Mouse (Mus musculus) CH12.LX (cell line): ENCODE measurements around the gene Atp8a2. TPM values are rescaled to one million over a fixed set of nuclear protein-coding genes. Genes with fewer than 3 reads are reported as not detected.
A peak's percentile ranks its signal among the peaks of the same experiment; 100 is the strongest.

Source experiments
- DNase-seq: peaks from one replicate; pipeline ENCODE4 v3.0.0-alpha.2; 2013; ENCODE audit errors: extremely low read depth
- H3K27ac ChIP-seq: 2 replicates; pipeline ENCODE4 v1.5.1; 2012; ENCODE audit warnings: low read depth, mild to moderate bottlenecking, control low read depth, moderate library complexity; ENCODE audit not compliant: insufficient read depth
- H3K27me3 ChIP-seq: replicated peaks from 2 replicates; pipeline ENCODE3; 2012; ENCODE audit warnings: inconsistent platforms
- H3K36me3 ChIP-seq, 2 experiments: replicated peaks in 1 of 2; 2 replicates each; pipeline versions ENCODE3 to v1.6.1; 2012; ENCODE audit warnings: inconsistent platforms in 1 of 2, low read length in 1 of 2, mild to moderate bottlenecking in 1 of 2, mixed read lengths in 1 of 2, moderate library complexity in 1 of 2; ENCODE audit not compliant: control insufficient read depth in 1 of 2, insufficient read depth in 1 of 2
- H3K4me1 ChIP-seq, 2 experiments: 2 replicates each; pipeline ENCODE4 v1.6.1; 2012; ENCODE audit warnings: inconsistent platforms in 1 of 2, moderate library complexity in 1 of 2; ENCODE audit not compliant: insufficient read depth in 2 of 2, control insufficient read depth in 1 of 2
- H3K4me2 ChIP-seq: 2 replicates; pipeline ENCODE4 v1.6.1; 2012; ENCODE audit warnings: low read depth, mild to moderate bottlenecking, control low read depth; ENCODE audit not compliant: poor library complexity, insufficient read depth, severe bottlenecking
- H3K4me3 ChIP-seq, 3 experiments: fragments of 150-350 bp in 1 of 3; sonication (generic) in 1 of 3; replicated peaks in 1 of 3; 2 replicates each; pipeline versions ENCODE3 to v1.5.1; 2011 to 2012; ENCODE audit warnings: low read depth in 2 of 3, low read length in 2 of 3, mild to moderate bottlenecking in 2 of 3, moderate library complexity in 2 of 3, control low read depth in 1 of 3, improper control_type of control experiment in 1 of 3, inconsistent platforms in 1 of 3, mixed read lengths in 1 of 3; ENCODE audit not compliant: poor library complexity in 1 of 3
- H3K79me2 ChIP-seq: replicated peaks from 2 replicates; pipeline ENCODE4 v1.6.1; 2012; ENCODE audit warnings: mild to moderate bottlenecking, moderate library complexity; ENCODE audit not compliant: control insufficient read depth, poor library complexity, insufficient read depth, severe bottlenecking; ENCODE audit errors: extremely low read depth
- H3K9ac ChIP-seq: 2 replicates; pipeline ENCODE4 v1.6.1; 2012; ENCODE audit warnings: low read depth, mild to moderate bottlenecking, control low read depth, moderate library complexity; ENCODE audit not compliant: insufficient read depth
- H3K9me3 ChIP-seq: replicated peaks from 2 replicates; pipeline ENCODE3; 2012; ENCODE audit warnings: low read length, inconsistent platforms, mixed read lengths
- BHLHE40 ChIP-seq: IDR thresholded peaks from 2 replicates; pipeline ENCODE4 v1.6.1; 2011; ENCODE audit warnings: mild to moderate bottlenecking, low read depth, low read length, improper control_type of control experiment
- CHD1 ChIP-seq: IDR thresholded peaks from 2 replicates; pipeline ENCODE4 v1.6.1; 2012; ENCODE audit warnings: low read depth, low read length, improper control_type of control experiment, inconsistent platforms
- CTCF ChIP-seq, 2 experiments: IDR thresholded peaks in 1 of 2; conservative IDR thresholded peaks in 1 of 2; 2 replicates each; pipeline ENCODE4 v1.5.1; 2011 to 2012; ENCODE audit warnings: low read depth in 2 of 2, low read length in 2 of 2, improper control_type of control experiment in 1 of 2, inconsistent platforms in 1 of 2, mild to moderate bottlenecking in 1 of 2, moderate library complexity in 1 of 2
- HCFC1 ChIP-seq: IDR thresholded peaks from 2 replicates; pipeline ENCODE4 v1.6.1; 2012; ENCODE audit warnings: low read depth, mild to moderate bottlenecking, inconsistent platforms, low read length, improper control_type of control experiment
- JUN ChIP-seq: IDR thresholded peaks from 2 replicates; pipeline ENCODE4 v1.6.1; 2011; ENCODE audit warnings: low read depth, mild to moderate bottlenecking, low read length, improper control_type of control experiment, moderate library complexity; ENCODE audit not compliant: insufficient read depth
- JUND ChIP-seq: conservative IDR thresholded peaks from 2 replicates; pipeline ENCODE4 v1.6.1; 2011; ENCODE audit warnings: low read depth, low read length, improper control_type of control experiment
- KAT2A ChIP-seq: IDR thresholded peaks from 2 replicates; pipeline ENCODE4 v1.6.1; 2012; ENCODE audit warnings: low read length, improper control_type of control experiment, inconsistent platforms; ENCODE audit not compliant: insufficient replicate concordance
- NELFE ChIP-seq: IDR thresholded peaks from 2 replicates; pipeline ENCODE4 v1.6.1; 2011; ENCODE audit warnings: low read depth, low read length, improper control_type of control experiment
- PAX5 ChIP-seq: IDR thresholded peaks from 2 replicates; pipeline ENCODE4 v1.6.1; 2012; ENCODE audit warnings: low read length, inconsistent platforms, mixed read lengths
- POLR2A ChIP-seq: IDR thresholded peaks from 2 replicates; pipeline ENCODE4 v1.6.1; 2011; ENCODE audit warnings: low read depth, mild to moderate bottlenecking, improper control_type of control experiment, low read length
- RAD21 ChIP-seq: IDR thresholded peaks from 2 replicates; pipeline ENCODE4 v1.6.1; 2011; ENCODE audit warnings: low read depth, mild to moderate bottlenecking, low read length, improper control_type of control experiment, moderate library complexity
- TBP ChIP-seq: conservative IDR thresholded peaks from 2 replicates; pipeline ENCODE4 v1.6.1; 2011; ENCODE audit warnings: low read depth, low read length, improper control_type of control experiment
- TCF12 ChIP-seq: IDR thresholded peaks from 2 replicates; pipeline ENCODE4 v1.6.1; 2014; ENCODE audit warnings: low read depth, mild to moderate bottlenecking, inconsistent platforms, low read length, improper control_type of control experiment
- ZC3H11A ChIP-seq: IDR thresholded peaks from 2 replicates; pipeline ENCODE4 v1.6.1; 2012; ENCODE audit warnings: low read depth, mild to moderate bottlenecking, inconsistent platforms, low read length, improper control_type of control experiment
- ZKSCAN1 ChIP-seq: IDR thresholded peaks from 2 replicates; pipeline ENCODE4 v1.6.1; 2012; ENCODE audit warnings: low read depth, inconsistent platforms, low read length, improper control_type of control experiment, borderline replicate concordance
- ZMIZ1 ChIP-seq: IDR thresholded peaks from 2 replicates; pipeline ENCODE4 v1.6.1; 2012; ENCODE audit warnings: low read depth, mild to moderate bottlenecking, inconsistent platforms, low read length, improper control_type of control experiment
- dilution Hi-C: fragments of 300-500 bp; cut with MboI; formaldehyde crosslinking; loops from 2 replicates; pipeline ENCODE4 v1.14.3; 2020; ENCODE audit warnings: low sequenced_read_pairs; ENCODE audit not compliant: extremely low pct_unique_long_range_greater_than_20kb, extremely low pct_ligation_motif_present
- in situ Hi-C: fragments of 300-500 bp; cut with MboI; formaldehyde crosslinking; loops from 3 replicates; pipeline ENCODE4 v1.14.3; 2019; ENCODE audit warnings: low sequenced_read_pairs, low pct_ligation_motif_present, low pct_unique_long_range_greater_than_20kb, mixed read lengths
- polyA plus RNA-seq: library from polyadenylated mRNA; unstranded; fragments of >175 nt; gene quantifications from 2 replicates; pipeline ENCODE4 v1.2.1, GENCODE M21; 2012; ENCODE audit warnings: low read depth; ENCODE audit not compliant: insufficient read length
- total RNA-seq, 2 experiments: library from RNA; depleted of rRNA; stranded (reverse); fragments of 300-350 nt in 1 of 2; fragments of >200 nt in 1 of 2; gene quantifications; 2 replicates each; pipeline ENCODE4 v1.2.3; 2012 to 2014

The Atp8a2 gene
- total and polyA plus RNA-seq, 3 experiments: 0.15 to 0.29 (median 0.21) TPM

DNA sequence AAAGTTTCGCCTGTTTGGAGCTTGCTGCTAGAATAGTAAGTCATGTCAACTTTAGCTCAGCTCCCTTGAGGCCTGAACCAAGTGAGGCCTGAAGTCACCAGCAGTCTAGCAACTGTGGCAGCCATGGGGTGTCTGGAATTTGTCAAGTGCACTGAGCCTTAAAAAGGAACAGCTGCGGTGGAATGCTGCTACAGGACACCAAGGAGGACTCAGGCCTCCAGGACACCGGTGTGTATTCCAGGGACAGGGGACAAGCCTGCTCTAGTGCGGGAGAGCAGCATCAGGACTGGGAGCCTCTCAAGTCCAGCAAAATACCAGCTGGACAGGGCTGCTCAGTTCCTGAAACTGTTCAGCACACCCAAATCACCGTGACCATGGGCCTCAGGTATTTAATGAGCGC, 457.5 kb downstream of the Atp8a2 start:
- TF ChIP-seq TBP (no peak), JUN (no peak), BHLHE40 (no peak), CTCF (conservative IDR thresholded peaks at IDR 0.05 in 1 of 2, IDR thresholded peaks at IDR 0.05 in 1 of 2; ENCODE audit: low read depth in 2 of 2, low read length in 2 of 2) (no peak), CHD1 (no peak), POLR2A (no peak), RAD21 (no peak), JUND (no peak), PAX5 (no peak), ZC3H11A (no peak), HCFC1 (no peak), NELFE (no peak)
- peak; percentile 52 for DNase-seq
- H3K4me3 ChIP-seq: no peak overlapping the region
- H3K36me3 ChIP-seq: no peaks in the 10 kb centered on the region
- in situ Hi-C loops: no loop called here
- no peak overlapping the region for H3K4me2 ChIP-seq
- no peaks in the 10 kb centered on the region for H3K79me2 ChIP-seq
- H3K9me3 ChIP-seq: no peaks in the 10 kb centered on the region
- H3K27ac ChIP-seq: no peak overlapping the region
- no peaks in the 10 kb centered on the region for H3K27me3 ChIP-seq
- H3K4me1 ChIP-seq: peaks cover 4 to 22% of the 10 kb centered on the region in 2 experiments; a peak in 3 of 4 replicates
- no peak overlapping the region for H3K9ac ChIP-seq
- dilution Hi-C loops: no loop called here

DNA sequence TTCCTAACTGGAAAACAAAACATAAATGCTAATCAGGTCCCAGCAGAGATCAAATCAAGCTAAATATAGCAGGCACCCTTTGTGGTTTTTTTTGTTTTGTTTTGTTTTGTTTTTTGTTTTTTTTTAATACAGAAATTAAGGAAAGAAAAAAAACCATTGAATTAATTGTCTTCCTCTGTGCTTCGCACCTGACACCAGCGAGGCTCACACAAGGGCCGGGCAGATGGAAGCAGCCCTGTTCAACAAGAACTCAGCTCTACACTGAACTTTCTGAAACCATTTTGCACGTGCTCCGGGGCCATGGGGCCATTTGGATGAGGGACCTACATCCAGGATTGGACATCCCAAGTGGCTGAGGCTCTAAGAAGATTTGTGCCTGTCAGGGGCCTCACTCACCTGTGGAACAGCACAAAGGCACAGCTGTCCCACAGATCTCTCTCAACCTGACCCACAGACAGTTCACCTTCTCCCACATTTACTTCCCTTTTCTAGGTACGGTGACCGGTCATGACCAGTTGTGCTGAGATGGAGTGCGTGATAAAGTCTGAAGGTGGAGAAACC, 459.2 kb downstream of the Atp8a2 start:
- TF ChIP-seq KAT2A: no peak
- TF ChIP-seq ZKSCAN1: no peak
- no peak for TF ChIP-seq BHLHE40
- no peak for TF ChIP-seq TCF12
- no peak for TF ChIP-seq ZMIZ1
- Histone ChIP-seq H3K4me3 (no peak overlapping the region), H3K4me1 (peaks cover 4 to 34% of the 10 kb centered on the region in 2 experiments; a peak in 3 of 4 replicates), H3K9ac (no peak overlapping the region), H3K27ac (no peak overlapping the region), H3K36me3 (no peaks in the 10 kb centered on the region), H3K9me3 (no peaks in the 10 kb centered on the region), H3K27me3 (no peaks in the 10 kb centered on the region), H3K79me2 (no peaks in the 10 kb centered on the region), H3K4me2 (0 out of 2 replicates have a peak overlapping the region, but pooled peaks have one; percentile 25)
- dilution Hi-C loops: no loop called here
- no peak for DNase-seq
- in situ Hi-C loops: no loop called here
